Mouse (Mus musculus) lung, adult 2 months (tissue): ENCODE measurements around the gene Klhl5. TPM values are rescaled to one million over a fixed set of nuclear protein-coding genes. Genes with fewer than 3 reads are reported as not detected.
A peak's percentile ranks its signal among the peaks of the same experiment; 100 is the strongest.
"Not testable (repeated sequence)": the region's sequence is repeated elsewhere in the genome, so short reads cannot be mapped to it uniquely, and the experiment has no call there.

Experiments
- DNase-seq: peaks from one replicate; pipeline ENCODE4 v3.0.0; 2022
- H3K4me1 ChIP-seq: fragments of 200-500 bp; 2 replicates; pipeline ENCODE4 v1.6.1; 2011; ENCODE audit warnings: low read length; ENCODE audit not compliant: control insufficient read depth, insufficient read depth
- H3K4me3 ChIP-seq: fragments of 200-500 bp; replicated peaks from 2 replicates; pipeline ENCODE3; 2011; ENCODE audit warnings: low read depth, mild to moderate bottlenecking, control low read depth, low read length; ENCODE audit errors: extremely low read depth
- CTCF ChIP-seq: fragments of 200-500 bp; IDR thresholded peaks from 2 replicates; pipeline ENCODE4 v1.5.1; 2011; ENCODE audit warnings: mild to moderate bottlenecking, low read length, control low read depth; ENCODE audit not compliant: insufficient read depth
- POLR2A ChIP-seq: fragments of 200-500 bp; IDR thresholded peaks from 2 replicates; pipeline ENCODE4 v1.6.1; 2011; ENCODE audit warnings: low read depth, mild to moderate bottlenecking, control low read depth, low read length, borderline replicate concordance; ENCODE audit errors: extremely low read depth
- WGBS: fragments of 180-500 bp; shearing (Covaris S2); methylation state at CpG from one replicate; pipeline ENCODE4 v1.1.7; 2018; 5-methylcytosine and 5-hydroxymethylcytosine counted together
- polyA plus RNA-seq: library from polyadenylated mRNA; depleted of rRNA; stranded (reverse); fragments of >200 nt; gene quantifications from 2 replicates; pipeline ENCODE4 v1.2.3, GENCODE M21; 2012

Klhl5 gene
- polyA plus RNA-seq, 1 experiment: 122 TPM

DNA sequence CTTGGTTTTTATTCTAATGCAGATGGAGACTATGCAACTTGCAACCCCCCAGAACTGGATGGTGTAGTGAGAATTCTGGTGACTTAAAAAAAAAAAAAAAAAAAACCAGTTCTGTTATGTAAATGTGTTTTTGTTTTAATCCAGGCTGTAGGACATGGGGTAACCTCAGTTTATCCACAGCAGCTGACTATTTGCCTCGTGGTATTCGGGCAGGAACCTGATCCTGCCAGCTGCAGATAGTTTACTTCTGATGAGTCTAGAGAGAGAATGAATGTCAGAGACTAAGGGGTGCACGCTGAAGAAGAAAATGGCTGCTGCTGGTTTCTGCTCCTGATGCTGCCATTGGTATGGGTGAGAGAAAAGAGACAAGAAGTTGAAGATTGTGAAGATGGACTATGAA is 11.3 kb upstream of the Klhl5 start:
- WGBS: 78% methylated on average over 3 of the region's 3 CpGs

DNA sequence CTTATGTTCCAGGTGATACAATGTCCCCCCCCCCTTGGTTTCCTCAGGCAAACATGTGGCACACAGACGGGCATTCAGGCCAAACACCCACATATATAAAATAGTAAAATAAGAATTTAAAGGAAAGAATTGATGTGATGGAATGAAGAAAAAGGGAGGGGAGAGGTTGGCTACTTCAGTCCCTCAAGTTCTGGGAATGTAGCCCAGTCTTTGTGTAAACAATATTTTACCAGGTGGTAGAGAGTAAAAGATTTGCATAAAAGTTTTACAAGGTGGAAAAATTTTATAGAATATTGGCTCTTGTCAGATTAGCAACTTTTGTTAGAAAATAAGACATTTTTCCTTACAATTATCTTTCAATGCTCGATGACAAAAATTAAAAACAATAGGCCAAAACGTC is 10.5 kb upstream of the Klhl5 start:
- Histone ChIP-seq H3K4me1 (peaks cover 12% of the 10 kb centered on the region), H3K4me3 (no peak overlapping the region)
- WGBS: 52% methylated on average over 3 of the region's 3 CpGs
- no peak for TF ChIP-seq CTCF
- no peak for TF ChIP-seq POLR2A
- DNase-seq: no peak

More for the DNA sequence above, 11.3 kb upstream of the Klhl5 start:
- peaks cover 15% of the 10 kb centered on the region for H3K4me1 ChIP-seq
- no peak overlapping the region for H3K4me3 ChIP-seq
- TF ChIP-seq CTCF: no peak
- no peak for TF ChIP-seq POLR2A
- DNase-seq: no peak

DNA sequence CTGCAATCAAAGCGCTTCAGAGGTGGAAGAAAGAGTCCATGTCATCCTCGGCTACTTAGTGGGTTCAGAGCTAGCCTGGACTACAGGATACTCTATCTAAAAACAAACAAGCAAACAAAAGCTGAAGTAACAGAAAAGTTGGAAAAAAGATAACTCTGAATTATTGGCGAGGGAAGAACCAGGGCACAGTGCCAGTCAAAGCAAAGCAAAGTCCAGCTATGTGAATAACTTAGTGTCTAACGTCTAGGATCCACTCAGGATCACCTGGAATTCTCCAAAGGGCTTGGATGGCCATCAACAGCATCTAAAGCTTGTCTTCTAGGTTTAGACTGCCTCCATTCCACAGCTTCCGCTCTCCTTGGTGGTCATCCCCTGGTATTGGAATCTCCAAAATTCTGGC is 9.9 kb upstream of the Klhl5 start:
- no peak for TF ChIP-seq CTCF
- TF ChIP-seq POLR2A: no peak
- WGBS: 70% methylated on average over 5 of the region's 5 CpGs
- Histone ChIP-seq H3K4me3 (no peak overlapping the region), H3K4me1 (peaks cover 13% of the 10 kb centered on the region)
- no peak for DNase-seq

DNA sequence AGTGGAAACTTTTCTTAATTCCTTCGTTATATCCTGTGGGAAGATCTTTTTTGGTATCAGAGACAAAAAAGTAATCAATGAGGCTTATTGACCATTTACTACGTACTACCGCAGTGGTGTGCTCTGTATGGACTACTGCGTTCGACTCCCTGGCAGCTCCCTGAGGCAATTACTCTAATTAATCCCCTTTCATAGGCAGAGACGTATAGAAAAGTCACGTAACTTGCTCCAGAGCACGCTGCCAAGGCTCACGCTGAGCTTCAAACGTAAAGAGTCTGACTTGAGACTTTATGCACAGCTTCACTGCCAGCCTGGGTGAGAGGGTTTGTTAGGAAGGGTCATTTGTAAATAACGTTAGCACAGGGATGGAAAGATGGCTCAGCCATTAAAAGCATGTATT is 7.3 kb upstream of the Klhl5 start:
- DNase-seq: no peak
- 93% methylated on average over 11 of the region's 11 CpGs for whole genome bisulfite sequencing
- no peak for TF ChIP-seq CTCF
- TF ChIP-seq POLR2A: no peak
- H3K4me3 ChIP-seq: no peak overlapping the region
- peaks cover 15% of the 10 kb centered on the region for H3K4me1 ChIP-seq

DNA sequence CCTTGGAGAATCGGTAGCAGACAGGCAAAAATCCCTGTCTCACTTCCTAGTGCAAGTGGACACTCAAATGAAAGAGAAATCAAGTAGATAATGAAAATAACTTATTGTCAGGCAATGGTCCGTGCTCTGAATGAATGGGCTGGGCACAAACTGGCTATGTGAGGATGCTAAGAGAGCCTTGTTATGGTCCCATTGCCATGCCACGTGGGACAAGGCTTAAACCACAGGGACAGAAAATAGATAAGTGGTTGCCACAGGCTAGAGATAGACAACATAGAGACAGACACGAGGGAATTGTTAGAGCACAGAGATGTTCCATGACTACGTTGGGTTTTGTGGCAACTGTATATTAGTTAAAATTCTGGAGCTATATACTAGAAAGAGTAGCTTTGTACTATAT is 6.1 kb upstream of the Klhl5 start:
- TF ChIP-seq POLR2A (no peak), CTCF (no peak)
- DNase-seq: no peak
- Histone ChIP-seq H3K4me3 (no peak overlapping the region), H3K4me1 (peaks cover 14% of the 10 kb centered on the region)
- 72% methylated on average over 5 of the region's 5 CpGs for WGBS

DNA sequence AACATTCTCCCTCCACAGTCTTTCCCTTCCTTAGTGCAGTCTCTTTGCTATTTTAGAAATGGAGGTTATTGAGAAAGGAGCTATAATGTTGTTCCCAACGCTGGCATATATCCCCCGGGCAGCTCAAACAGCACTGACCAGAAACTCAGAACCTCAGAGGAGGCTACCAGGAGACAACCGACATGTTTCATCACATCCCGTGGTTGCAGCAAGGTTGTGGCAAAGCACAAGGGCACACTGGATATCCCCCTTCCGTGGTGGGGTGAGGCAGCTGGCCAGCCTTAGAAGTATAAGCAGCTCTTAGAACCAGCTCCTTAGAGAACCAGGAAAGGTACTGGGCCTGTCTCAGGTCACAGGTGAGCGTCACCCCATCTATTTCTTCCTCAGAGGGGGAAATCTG is 5.7 kb upstream of the Klhl5 start:
- no peak for TF ChIP-seq CTCF
- no peak for DNase-seq
- Histone ChIP-seq H3K4me3 (no peak overlapping the region), H3K4me1 (peaks cover 13% of the 10 kb centered on the region)
- 76% methylated on average over 6 of the region's 6 CpGs for WGBS

DNA sequence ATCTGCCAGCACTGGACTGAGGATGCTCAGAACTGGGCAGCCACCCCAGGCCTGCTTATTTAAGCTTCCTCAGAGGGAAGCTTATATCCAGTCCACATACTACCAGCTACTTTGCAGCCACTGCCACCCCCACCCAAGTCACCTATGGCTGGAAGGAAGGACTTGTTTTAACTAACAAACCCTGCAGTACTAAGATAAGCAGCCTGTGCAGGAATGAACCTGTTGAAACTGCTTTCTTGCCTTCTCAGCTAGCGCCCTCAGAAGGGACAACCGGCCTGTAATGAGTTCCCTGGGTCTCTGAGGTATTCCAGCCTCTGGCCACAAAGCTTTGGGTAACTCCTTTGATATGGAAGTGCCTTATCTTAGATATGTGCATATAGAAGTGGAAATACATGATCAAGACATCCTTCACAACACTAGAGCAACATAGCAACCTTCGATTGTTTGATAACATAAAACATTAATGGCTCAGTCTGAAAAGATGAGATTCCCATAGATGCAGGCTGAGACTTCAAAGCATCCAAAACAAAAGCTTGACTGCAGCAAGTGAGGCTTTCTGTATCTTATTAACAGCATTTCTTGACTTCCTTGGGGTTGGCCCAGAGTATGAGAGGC is 5.2 kb upstream of the Klhl5 start:
- no peak for DNase-seq

DNA sequence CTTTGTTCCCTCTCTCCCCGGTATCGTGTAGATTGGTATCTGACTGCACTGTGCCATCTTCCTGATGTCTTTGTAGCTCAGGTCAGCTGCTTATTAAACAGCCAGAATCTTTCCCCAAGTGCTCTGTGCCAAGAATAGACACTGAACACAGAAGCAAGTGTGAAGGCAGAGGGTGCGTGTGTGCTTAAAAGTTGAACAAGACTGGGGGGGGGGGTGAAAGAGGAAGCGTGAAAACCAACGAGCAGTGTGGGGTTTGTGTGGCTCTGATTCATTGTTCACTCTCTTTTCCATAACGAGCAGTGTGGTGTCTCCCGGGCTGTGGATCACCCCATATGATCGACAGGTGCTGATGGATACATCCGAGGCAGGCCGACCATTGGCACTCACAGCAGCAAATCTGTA is 4.7 kb upstream of the Klhl5 start:
- Histone ChIP-seq H3K4me3 (no peak overlapping the region), H3K4me1 (peaks cover 13% of the 10 kb centered on the region)
- no peak for TF ChIP-seq POLR2A
- no peak for TF ChIP-seq CTCF
- no peak for DNase-seq
- WGBS: 16% methylated on average over 10 of the region's 10 CpGs

More for the DNA sequence above, 5.2 kb upstream of the Klhl5 start:
- no peak overlapping the region for H3K4me3 ChIP-seq
- 51% methylated on average over 3 of the region's 3 CpGs for WGBS
- TF ChIP-seq POLR2A (no peak), CTCF (no peak)
- H3K4me1 ChIP-seq: peaks cover 13% of the 10 kb centered on the region

DNA sequence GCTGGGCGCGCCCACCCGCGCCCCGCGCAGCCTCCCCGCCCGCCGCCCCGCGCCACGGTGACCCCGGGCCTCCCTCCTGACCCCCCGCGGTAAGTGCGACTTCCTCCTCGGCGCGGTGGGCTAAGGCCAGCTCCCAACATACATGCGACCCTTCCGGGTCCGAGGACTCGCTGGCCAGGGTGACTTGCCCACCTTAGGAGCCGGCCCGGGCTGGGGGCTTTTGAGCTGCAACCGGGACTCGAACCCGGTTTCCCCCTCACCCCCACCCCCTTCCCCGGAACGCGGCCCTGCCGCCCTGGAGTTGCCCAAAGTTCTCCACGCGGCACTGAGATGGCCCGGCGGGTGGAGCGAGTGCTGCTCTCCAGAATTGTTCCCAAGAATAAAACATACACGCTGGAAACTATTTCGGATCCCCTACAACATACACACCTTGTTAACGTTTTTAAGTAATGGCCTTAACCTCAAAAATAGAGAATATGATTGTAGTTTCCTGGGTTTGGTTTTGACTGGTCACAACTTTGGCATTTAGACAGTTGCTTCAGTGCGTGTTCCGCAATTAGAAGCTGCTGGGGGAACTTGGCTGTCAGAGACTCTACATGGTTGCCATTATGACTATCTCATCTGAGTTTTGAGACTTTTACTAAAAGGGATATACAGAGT is 564 bp downstream of the Klhl5 start:
- peaks cover 13% of the 10 kb centered on the region for H3K4me1 ChIP-seq
- H3K4me3 ChIP-seq: peak overlapping the region; percentile 87
- peak; percentile 52 for DNase-seq
- TF ChIP-seq POLR2A (no peak; the same call in 1 of the 2 replicates), CTCF (no peak)
- under 1% methylated on average over 34 of the region's 42 CpGs for WGBS

DNA sequence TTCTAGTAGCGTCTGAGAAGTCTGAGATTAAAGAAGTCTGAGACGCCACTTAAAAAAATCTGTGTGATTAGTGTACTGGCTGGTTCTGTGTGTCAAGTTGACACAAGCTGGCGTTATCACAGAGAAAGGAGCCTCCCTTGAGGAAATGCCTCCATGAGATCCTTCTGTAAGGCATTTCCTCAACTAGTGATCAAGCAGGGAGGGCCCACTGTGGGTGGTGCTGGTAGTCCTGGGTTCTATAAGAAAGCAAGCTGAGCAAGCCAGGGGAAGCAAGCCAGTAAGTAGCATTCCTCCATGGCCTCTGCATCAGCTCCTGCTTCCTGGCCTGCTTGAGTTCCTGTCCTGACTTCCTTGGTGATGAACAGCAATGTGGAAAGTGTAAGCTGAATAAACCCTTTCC is 4.9 kb downstream of the Klhl5 start:
- H3K4me1 ChIP-seq: peaks cover 25% of the 10 kb centered on the region
- not testable (repeated sequence) for DNase-seq, H3K4me3 ChIP-seq
- WGBS: 24% methylated on average over 3 of the region's 3 CpGs

DNA sequence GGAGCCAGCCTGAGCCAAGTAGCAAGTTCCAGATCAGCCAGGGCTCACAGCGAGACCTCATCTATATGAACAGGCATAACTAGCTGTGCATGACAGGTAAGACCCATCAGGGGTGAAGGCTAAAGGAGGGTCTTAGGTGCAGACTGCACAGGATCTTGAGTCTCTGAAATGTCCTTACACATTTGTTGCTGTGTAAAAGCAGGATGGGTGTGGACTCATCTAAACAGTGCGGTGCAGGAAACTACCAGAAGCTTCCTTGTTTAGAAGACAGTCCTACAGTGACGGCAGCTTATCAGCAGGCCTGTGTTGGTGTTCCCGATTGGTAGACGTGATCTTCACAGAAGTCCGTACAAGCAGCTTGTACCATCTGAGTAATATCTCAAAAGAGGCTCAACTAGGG is 6.0 kb downstream of the Klhl5 start:
- 0 out of 2 replicates have a peak, but pooled peaks have one; percentile 24 for TF ChIP-seq POLR2A
- TF ChIP-seq CTCF: no peak
- Histone ChIP-seq H3K4me1 (peaks cover 25% of the 10 kb centered on the region), H3K4me3 (peak overlapping the region; percentile 39)
- 52% methylated on average over 6 of the region's 6 CpGs for WGBS
- no peak for DNase-seq
